Mouse (Mus musculus) macrophage (primary cell): ENCODE measurements around the gene Exoc2. TPM values are rescaled to one million over a fixed set of nuclear protein-coding genes. Genes with fewer than 3 reads are reported as not detected.
A peak's percentile ranks its signal among the peaks of the same experiment; 100 is the strongest.

Experiments
- H3K27ac ChIP-seq: fragments of 350-480 bp; formaldehyde crosslinking; 2 replicates; pipeline ENCODE4 v1.9.0; 2021
- H3K36me3 ChIP-seq: fragments of 350-480 bp; formaldehyde crosslinking; 2 replicates; pipeline ENCODE4 v1.9.0; 2021; ENCODE audit errors: inconsistent target
- H3K4me3 ChIP-seq: fragments of 350-480 bp; formaldehyde crosslinking; 2 replicates; pipeline ENCODE4 v1.9.0; 2021; ENCODE audit errors: inconsistent target
- H3K79me2 ChIP-seq: fragments of 350-480 bp; formaldehyde crosslinking; 2 replicates; pipeline ENCODE4 v1.9.0; 2021; ENCODE audit errors: inconsistent target
- WGBS: methylation state at CpG from one replicate; pipeline ENCODE4 v1.1.7; 2026; ENCODE audit warnings: inconsistent platforms; ENCODE audit not compliant: missing documents; 5-methylcytosine and 5-hydroxymethylcytosine counted together
- polyA plus RNA-seq: library from polyadenylated mRNA; stranded (reverse); fragments of 250-400 nt; gene quantifications from 3 replicates; pipeline ENCODE4 v1.2.4, GENCODE M21; 2018; ENCODE audit warnings: inconsistent platforms

The Exoc2 gene
- polyA plus RNA-seq, 1 experiment from 2014 or later = 30.4 TPM

GRCm38 (mm10) chr13:30802336-30802955 lies 171.4 kb downstream of the Exoc2 start:
- Histone ChIP-seq H3K79me2 (no peaks in the 10 kb centered on the region), H3K4me3 (no peak overlapping the region), H3K36me3 (no peaks in the 10 kb centered on the region), H3K27ac (no peak overlapping the region)
- WGBS = 73% methylated on average over 5 of the region's 5 CpGs

GRCm38 (mm10) chr13:30801886-30802285 lies 172.0 kb downstream of the Exoc2 start:
- Histone ChIP-seq H3K4me3 (no peak overlapping the region), H3K36me3 (no peaks in the 10 kb centered on the region), H3K27ac (no peak overlapping the region), H3K79me2 (no peaks in the 10 kb centered on the region)
- 95% methylated on average over 4 of the region's 4 CpGs for WGBS

GRCm38 (mm10) chr13:30795960-30796359 lies 177.9 kb downstream of the Exoc2 start:
- WGBS = 92% methylated on average over 4 of the region's 4 CpGs
- Histone ChIP-seq H3K36me3 (no peaks in the 10 kb centered on the region), H3K79me2 (no peaks in the 10 kb centered on the region), H3K27ac (no peak overlapping the region), H3K4me3 (no peak overlapping the region)

- WGBS = 93% methylated on average over 5 of the region's 5 CpGs
- H3K4me3 ChIP-seq = no peak overlapping the region
- H3K27ac ChIP-seq = no peak overlapping the region
- H3K36me3 ChIP-seq = no peaks in the 10 kb centered on the region
- H3K79me2 ChIP-seq = no peaks in the 10 kb centered on the region
Observed at GRCm38 (mm10) chr13:30793616-30794015, 180.3 kb downstream of the Exoc2 start.

- H3K27ac ChIP-seq = no peak overlapping the region
- no peak overlapping the region for H3K4me3 ChIP-seq
- no peaks in the 10 kb centered on the region for H3K36me3 ChIP-seq
- no peaks in the 10 kb centered on the region for H3K79me2 ChIP-seq
- 93% methylated on average over 4 of the region's 4 CpGs for WGBS
Observed at GRCm38 (mm10) chr13:30793196-30793595, 180.7 kb downstream of the Exoc2 start.

- H3K36me3 ChIP-seq = no peaks in the 10 kb centered on the region
- 39% methylated on average over 3 of the region's 3 CpGs for WGBS
- H3K27ac ChIP-seq = no peak overlapping the region
Observed at GRCm38 (mm10) chr13:30792741-30793140, 181.2 kb downstream of the Exoc2 start.

GRCm38 (mm10) chr13:30792308-30792707 lies 181.6 kb downstream of the Exoc2 start:
- Histone ChIP-seq H3K27ac (no peak overlapping the region), H3K4me3 (no peak overlapping the region), H3K79me2 (no peaks in the 10 kb centered on the region), H3K36me3 (no peaks in the 10 kb centered on the region)
- WGBS = 19% methylated on average over 9 of the region's 9 CpGs

More at GRCm38 (mm10) chr13:30792741-30793140, 181.2 kb downstream of the Exoc2 start:
- Histone ChIP-seq H3K79me2 (no peaks in the 10 kb centered on the region), H3K4me3 (no peak overlapping the region)

GRCm38 (mm10) chr13:30790016-30790415 lies 183.9 kb downstream of the Exoc2 start:
- no peaks in the 10 kb centered on the region for H3K36me3 ChIP-seq
- H3K79me2 ChIP-seq = no peaks in the 10 kb centered on the region
- WGBS = 92% methylated on average over 5 of the region's 5 CpGs
- no peak overlapping the region for H3K27ac ChIP-seq
- H3K4me3 ChIP-seq = no peak overlapping the region

- H3K79me2 ChIP-seq = no peaks in the 10 kb centered on the region
- no peak overlapping the region for H3K4me3 ChIP-seq
- H3K27ac ChIP-seq = 0 out of 2 replicates have a peak overlapping the region, but pooled peaks have one; percentile 15
- no peaks in the 10 kb centered on the region for H3K36me3 ChIP-seq
- WGBS = 68% methylated on average over 3 of the region's 3 CpGs
Observed at GRCm38 (mm10) chr13:30788421-30788820, 185.5 kb downstream of the Exoc2 start.

GRCm38 (mm10) chr13:30787960-30788359 lies 185.9 kb downstream of the Exoc2 start:
- 88% methylated on average over 4 of the region's 4 CpGs for WGBS
- Histone ChIP-seq H3K4me3 (no peak overlapping the region), H3K27ac (0 out of 2 replicates have a peak overlapping the region, but pooled peaks have one; percentile 15), H3K79me2 (no peaks in the 10 kb centered on the region), H3K36me3 (no peaks in the 10 kb centered on the region)

- H3K79me2 ChIP-seq = no peaks in the 10 kb centered on the region
- no peaks in the 10 kb centered on the region for H3K36me3 ChIP-seq
- H3K27ac ChIP-seq = 0 out of 2 replicates have a peak overlapping the region, but pooled peaks have one; percentile 15
- H3K4me3 ChIP-seq = no peak overlapping the region
- 100% methylated on average over 2 of the region's 2 CpGs for WGBS
Observed at GRCm38 (mm10) chr13:30787556-30787955, 186.3 kb downstream of the Exoc2 start.

- Histone ChIP-seq H3K36me3 (no peaks in the 10 kb centered on the region), H3K79me2 (no peaks in the 10 kb centered on the region), H3K27ac (peak overlapping the region; percentile 65; the same call in 1 of the 2 replicates), H3K4me3 (no peak overlapping the region)
- 96% methylated on average over 2 of the region's 2 CpGs for WGBS
Observed at GRCm38 (mm10) chr13:30787036-30787320, 186.9 kb downstream of the Exoc2 start.

GRCm38 (mm10) chr13:30786235-30787035 lies 187.5 kb downstream of the Exoc2 start:
- WGBS = 7% methylated on average over 5 of the region's 5 CpGs
- Histone ChIP-seq H3K4me3 (no peak overlapping the region), H3K79me2 (no peaks in the 10 kb centered on the region), H3K36me3 (no peaks in the 10 kb centered on the region), H3K27ac (peak overlapping the region; percentile 65)

GRCm38 (mm10) chr13:30785423-30786040 lies 188.4 kb downstream of the Exoc2 start:
- Histone ChIP-seq H3K4me3 (no peak overlapping the region), H3K27ac (peak overlapping the region; percentile 65), H3K36me3 (no peaks in the 10 kb centered on the region), H3K79me2 (no peaks in the 10 kb centered on the region)
- 74% methylated on average over 4 of the region's 4 CpGs for WGBS

- H3K36me3 ChIP-seq = no peaks in the 10 kb centered on the region
- 94% methylated on average over 7 of the region's 8 CpGs for WGBS
- no peaks in the 10 kb centered on the region for H3K79me2 ChIP-seq
Observed at GRCm38 (mm10) chr13:30782419-30782818, 191.5 kb downstream of the Exoc2 start.

More at GRCm38 (mm10) chr13:30782419-30782818, 191.5 kb downstream of the Exoc2 start:
- Histone ChIP-seq H3K27ac (no peak overlapping the region), H3K4me3 (no peak overlapping the region)
